9 mouse cellular contexts compared by ENCODE assay signal in genomic region chr17:59012421-59013090, GRCm38 (mm10). TPM values are rescaled to one million over a fixed set of nuclear protein-coding genes. Genes with fewer than 3 reads are reported as not detected.
A peak's percentile ranks its signal among the peaks of the same experiment; 100 is the strongest.
DNase-seq lines count a peak whose midpoint lies in the region; ATAC-seq lines count a peak whose summit lies in the region.
"Had no signal": no experiment of that assay in that cellular context is flagged by ENCODE, and none has a peak within 500 bp of the region (broad histone marks: within the 10 kb centered on the region; RNA-seq: fewer than 3 reads in every experiment).

No protein-coding gene starts in this region.

- peak overlapping the region; percentile 45 to 67; a peak in 3 of 4 replicates for H3K27ac ChIP-seq in heart, embryonic 14.5 days (replicated peaks in 1 of 2; ENCODE audit: control insufficient read depth in 1 of 2, insufficient read depth in 1 of 2, low read depth in 2 of 2, low read length in 2 of 2)
- H3K27ac ChIP-seq in forebrain, embryonic 12.5 days: peak overlapping the region; percentile 78
- peak overlapping the region; percentile 63 for H3K27ac ChIP-seq in kidney, embryonic 16.5 days (ENCODE audit: low read length)
- peak overlapping the region; percentile 65; the same call in 1 of the 2 replicates for H3K27ac ChIP-seq in midbrain, embryonic 12.5 days (replicated peaks)

- peak overlapping the region; percentile 67 to 98 for H3K4me3 ChIP-seq in heart, embryonic 14.5 days (ENCODE audit: control insufficient read depth in 1 of 2, insufficient read depth in 1 of 2, low read depth in 1 of 2, low read length in 2 of 2)
- peak overlapping the region; percentile 69 for H3K4me3 ChIP-seq in forebrain, embryonic 12.5 days (replicated peaks)
- peak overlapping the region; percentile 68 for H3K4me3 ChIP-seq in kidney, embryonic 16.5 days (ENCODE audit: low read length)
- peak overlapping the region; percentile 67 for H3K4me3 ChIP-seq in midbrain, embryonic 12.5 days

- intact Hi-C loops in heart, postnatal 14 days (cut with DNase I): no loop called here

- 0 out of 2 replicates have a peak, but pooled peaks cover 7% of the 10 kb centered on the region for H3K36me3 ChIP-seq in heart, embryonic 14.5 days (ENCODE audit: control insufficient read depth, insufficient read depth, low read length)
- no peaks in the 10 kb centered on the region for H3K36me3 ChIP-seq in forebrain, embryonic 12.5 days (replicated peaks)
- no peaks in the 10 kb centered on the region for H3K36me3 ChIP-seq in kidney, embryonic 16.5 days (ENCODE audit: insufficient read depth, low read length)
- no peaks in the 10 kb centered on the region; the same call in 1 of the 2 replicates for H3K36me3 ChIP-seq in midbrain, embryonic 12.5 days

- no peak for DNase-seq in heart, postnatal 14 days
- peak; percentile 62 for DNase-seq in adrenal gland, postnatal 14 days
- no peak for DNase-seq in urinary bladder, postnatal 14 days (ENCODE audit: low spot score)
- DNase-seq in cerebellum, adult 11-12 months: no peak

- no peaks in the 10 kb centered on the region for H3K4me1 ChIP-seq in heart, embryonic 14.5 days (ENCODE audit: control insufficient read depth in 2 of 2, insufficient read depth in 2 of 2, low read length in 2 of 2)
- H3K4me1 ChIP-seq in forebrain, embryonic 12.5 days: peaks cover 8% of the 10 kb centered on the region
- H3K4me1 ChIP-seq in kidney, embryonic 16.5 days (ENCODE audit: insufficient read depth, low read length): 0 out of 2 replicates have a peak, but pooled peaks cover 3% of the 10 kb centered on the region
- no peaks in the 10 kb centered on the region; the same call in 1 of the 2 replicates for H3K4me1 ChIP-seq in midbrain, embryonic 12.5 days

- H3K4me2 ChIP-seq in heart, embryonic 14.5 days (ENCODE audit: low read length): peak overlapping the region; percentile 80
- H3K4me2 ChIP-seq in forebrain, embryonic 12.5 days: peak overlapping the region; percentile 75
- H3K4me2 ChIP-seq in kidney, embryonic 16.5 days (replicated peaks; ENCODE audit: low read depth, low read length): peak overlapping the region; percentile 75
- peak overlapping the region; percentile 67 for H3K4me2 ChIP-seq in midbrain, embryonic 12.5 days (replicated peaks)

- H3K9ac ChIP-seq in heart, embryonic 14.5 days (ENCODE audit: low read length): peak overlapping the region; percentile 82
- H3K9ac ChIP-seq in forebrain, embryonic 12.5 days: peak overlapping the region; percentile 63
- H3K9ac ChIP-seq in kidney, embryonic 16.5 days (replicated peaks; ENCODE audit: low read length): peak overlapping the region; percentile 74
- H3K9ac ChIP-seq in midbrain, embryonic 12.5 days (replicated peaks): peak overlapping the region; percentile 71

- no peaks in the 10 kb centered on the region for H3K9me3 ChIP-seq in heart, embryonic 14.5 days (ENCODE audit: control insufficient read depth, low read length)
- H3K9me3 ChIP-seq in forebrain, embryonic 12.5 days: no peaks in the 10 kb centered on the region
- H3K9me3 ChIP-seq in kidney, embryonic 16.5 days (ENCODE audit: low read length): no peaks in the 10 kb centered on the region
- no peaks in the 10 kb centered on the region for H3K9me3 ChIP-seq in midbrain, embryonic 12.5 days

- ATAC-seq in heart, embryonic 14.5 days (ENCODE audit: insufficient number of reproducible peaks, insufficient read depth, low FRiP score, low read depth): 0 out of 2 replicates have a peak, but pooled peaks have one; percentile 17
- ATAC-seq in forebrain, embryonic 12.5 days (ENCODE audit: low FRiP score): peak; percentile 79
- ATAC-seq in kidney, embryonic 16.5 days (ENCODE audit: low FRiP score, low TSS enrichment): peak; percentile 80
- peak; percentile 78 for ATAC-seq in midbrain, embryonic 12.5 days (ENCODE audit: low FRiP score, low read depth)

- H3K27me3 ChIP-seq in heart, embryonic 14.5 days (ENCODE audit: control insufficient read depth, insufficient read depth, low read length): no peaks in the 10 kb centered on the region
- H3K27me3 ChIP-seq in forebrain, embryonic 12.5 days: no peaks in the 10 kb centered on the region
- no peaks in the 10 kb centered on the region for H3K27me3 ChIP-seq in kidney, embryonic 16.5 days (ENCODE audit: insufficient read depth, low read length)
- H3K27me3 ChIP-seq in midbrain, embryonic 12.5 days: no peaks in the 10 kb centered on the region

- 13% methylated on average over 15 of the region's 15 CpGs for WGBS in heart, embryonic 14.5 days
- 4% methylated on average over 15 of the region's 15 CpGs for whole genome bisulfite sequencing in forebrain, embryonic 12.5 days
- 9% methylated on average over 15 of the region's 15 CpGs for WGBS in kidney, embryonic 16.5 days
- WGBS in midbrain, embryonic 12.5 days: 11% methylated on average over 15 of the region's 15 CpGs

RNA-seq across cellular contexts. Expression of gene Nudt12, which starts 0.6 kb away (rescaled TPM):
- 5.7 and 6.8 TPM in 2 replicates for polyA plus RNA-seq in heart, embryonic 14.5 days (2014; fragmentation: Nextera tagmentation; extraction: Ambion mirVana)
- total RNA-seq in heart, postnatal 14 days (2021): 10 to 100 TPM; 10.7 to 13.5 TPM
- 47.1 and 48.6 TPM in 2 replicates for total RNA-seq in adrenal gland, postnatal 14 days (2021)
- polyA plus RNA-seq in forebrain, embryonic 12.5 days (2016; fragmentation: Nextera tagmentation; extraction: Ambion mirVana): 7.8 and 9.2 TPM in 2 replicates
- 6.9 and 10.5 TPM in 2 replicates for polyA plus RNA-seq in kidney, embryonic 16.5 days (2015; fragmentation: Nextera tagmentation; extraction: Ambion mirVana)
- polyA plus RNA-seq in midbrain, embryonic 12.5 days (2016; fragmentation: Nextera tagmentation; extraction: Ambion mirVana): 6.5 and 8.1 TPM in 2 replicates

RNA-seq across cellular contexts. Expression of gene Pdzph1, which starts 21.4 kb away (rescaled TPM):
- polyA plus RNA-seq in heart, embryonic 14.5 days (2014; fragmentation: Nextera tagmentation; extraction: Ambion mirVana): not detected in 2 replicates
- not detected for total RNA-seq in heart, postnatal 14 days (2021)
- total RNA-seq in adrenal gland, postnatal 14 days (2021): 0.41 and 0.89 TPM in 2 replicates
- 13.8 and 18.8 TPM in 2 replicates for polyA plus RNA-seq in forebrain, embryonic 12.5 days (2016; fragmentation: Nextera tagmentation; extraction: Ambion mirVana)
- not detected in 2 replicates for polyA plus RNA-seq in kidney, embryonic 16.5 days (2015; fragmentation: Nextera tagmentation; extraction: Ambion mirVana)
- 22.3 and 24.8 TPM in 2 replicates for polyA plus RNA-seq in midbrain, embryonic 12.5 days (2016; fragmentation: Nextera tagmentation; extraction: Ambion mirVana)
- total RNA-seq: adrenal gland, adult 18-20 months had no signal

Comparison
In these comparisons a context has a peak if more than half of its experiments do, and no peak if none do; other contexts are left out.
1. ATAC-seq: peak in every context shown above with its lines; median percentile 80 in kidney, embryonic 16.5 days; 79 in forebrain, embryonic 12.5 days; 78 in midbrain, embryonic 12.5 days; 17 in heart, embryonic 14.5 days.
2. RNA of gene Pdzph1, which starts 21.4 kb away (polyA plus RNA-seq): 22.3 to 24.8 TPM in midbrain, embryonic 12.5 days and 13.8 to 18.8 TPM in forebrain, embryonic 12.5 days; not detected in kidney, embryonic 16.5 days and not detected in heart, embryonic 14.5 days; every median in the first group is over 10 times any median in the second.
3. Peak in every context shown above with its lines, with median percentiles within 50 percentile points of each other: H3K27ac ChIP-seq, H3K4me2 ChIP-seq, H3K4me3 ChIP-seq and H3K9ac ChIP-seq.